Mouse (Mus musculus) hematopoietic stem cell, adult 5-6 weeks (primary cell): Measurements from ENCODE around the gene Abhd17a. TPM values are rescaled to one million over a fixed set of nuclear protein-coding genes. Genes with fewer than 3 reads are reported as not detected.
A peak's percentile ranks its signal among the peaks of the same experiment; 100 is the strongest.

Source experiments
- ATAC-seq, 2 experiments: fragments of 125-278 bp in 1 of 2; replicated peaks in 1 of 2; 2 replicates each; pipeline ENCODE4 v1.8.0; 2016 to 2017; ENCODE audit warnings: inconsistent platforms in 2 of 2, mild to moderate bottlenecking in 2 of 2, moderate number of reproducible peaks in 2 of 2, low read depth in 1 of 2, moderate TSS enrichment in 1 of 2; ENCODE audit not compliant: low FRiP score in 2 of 2, poor library complexity in 2 of 2, severe bottlenecking in 2 of 2, insufficient read depth in 1 of 2, low TSS enrichment in 1 of 2
- total RNA-seq: library from RNA; stranded (forward); fragments of 172-1452, 232-1000 nt; gene quantifications from 2 replicates; pipeline ENCODE4 v1.2.3, GENCODE M21; 2017

Abhd17a gene
- total RNA-seq, 1 experiment from 2014 or later: 16.3 TPM

GRCm38 (mm10) chr10:80585581-80585980 is 4.6 kb downstream of the Abhd17a start:
- no peak for ATAC-seq

DNA sequence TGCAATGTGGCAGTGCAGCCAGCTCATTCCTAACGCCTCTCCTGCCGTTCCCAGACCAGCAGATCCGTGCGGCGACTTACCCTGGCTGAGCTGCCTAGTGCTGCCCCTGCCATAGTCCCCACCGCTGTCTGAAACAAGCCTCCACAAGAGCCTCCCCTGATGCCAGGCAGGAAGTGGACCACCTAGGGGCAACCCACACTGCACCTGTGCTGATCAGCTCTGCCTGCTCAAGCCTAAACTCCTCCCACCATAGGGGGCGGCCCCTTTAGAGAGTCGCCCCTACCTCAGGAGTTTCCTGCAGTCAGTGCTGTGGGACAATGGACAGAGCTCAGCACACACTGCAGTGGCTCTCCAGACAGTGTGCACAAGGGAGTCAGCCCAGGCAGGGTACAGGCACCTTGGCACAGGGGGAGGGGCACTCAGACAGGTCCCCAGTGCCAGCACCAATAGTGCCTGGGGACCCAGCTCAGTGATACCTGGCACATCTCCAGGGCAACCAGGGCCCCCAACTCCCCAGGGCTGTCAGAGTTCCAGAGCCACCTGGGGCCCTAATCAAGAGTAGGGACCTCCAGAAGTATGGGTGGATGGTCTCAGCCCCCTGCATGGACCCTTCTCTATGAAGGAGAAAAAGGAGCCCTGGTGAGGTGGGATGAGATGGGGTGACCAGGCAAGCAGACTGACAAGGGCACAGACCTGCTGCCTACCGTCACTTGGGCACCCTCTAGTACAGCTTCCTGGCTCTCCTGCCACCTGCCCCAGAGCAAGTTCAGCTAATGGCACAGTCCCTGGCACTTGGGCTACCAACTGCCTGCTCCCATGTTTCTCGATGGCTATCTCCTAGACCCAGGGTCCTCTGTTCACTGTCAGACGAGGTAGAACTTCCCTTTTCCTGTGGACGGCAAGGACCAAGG is 5.2 kb downstream of the Abhd17a start:
- ATAC-seq: no peak

GRCm38 (mm10) chr10:80584045-80584488 is 6.1 kb downstream of the Abhd17a start:
- no peak for ATAC-seq

DNA sequence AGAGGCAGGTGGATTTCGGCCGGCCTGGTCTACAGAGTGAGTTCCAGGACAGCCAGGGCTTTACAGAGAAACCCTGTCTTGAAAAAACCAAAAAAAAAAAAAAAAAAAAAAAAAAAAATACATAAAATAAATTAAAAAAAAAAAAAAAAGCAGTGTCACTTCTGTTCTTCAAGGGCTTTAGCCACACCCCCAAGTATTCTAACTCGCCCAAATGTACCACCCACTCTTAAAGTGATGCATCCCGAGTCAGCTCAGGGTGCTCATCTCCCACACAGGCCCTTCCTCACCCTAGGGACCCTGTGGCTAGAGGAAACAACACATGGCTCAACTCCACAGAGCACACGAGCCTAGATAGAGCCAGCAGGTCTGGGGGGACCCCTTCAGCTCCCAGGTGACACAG is 7.1 kb downstream of the Abhd17a start:
- no peak for ATAC-seq

DNA sequence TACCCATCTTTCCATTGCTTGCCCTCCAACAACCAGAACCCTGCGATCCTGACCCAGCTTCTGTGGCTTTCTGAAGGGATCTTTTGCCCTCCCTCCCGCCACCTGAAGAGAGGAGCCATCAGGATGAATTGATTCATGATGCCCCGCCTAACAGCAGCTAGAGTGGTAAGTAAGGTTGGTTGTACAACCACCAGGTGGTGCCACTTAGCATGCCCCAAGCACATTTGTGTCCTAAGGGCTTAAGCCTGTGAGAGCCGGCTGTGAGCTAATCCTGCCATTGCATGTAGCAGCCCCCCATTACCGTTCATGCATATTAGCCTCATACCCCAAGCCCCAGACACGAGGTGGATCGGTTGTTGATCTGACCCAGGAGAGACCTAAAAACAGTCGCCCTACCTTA is 11.2 kb downstream of the Abhd17a start:
- peak; percentile 26 to 57; a peak in 3 of 4 replicates for ATAC-seq

DNA sequence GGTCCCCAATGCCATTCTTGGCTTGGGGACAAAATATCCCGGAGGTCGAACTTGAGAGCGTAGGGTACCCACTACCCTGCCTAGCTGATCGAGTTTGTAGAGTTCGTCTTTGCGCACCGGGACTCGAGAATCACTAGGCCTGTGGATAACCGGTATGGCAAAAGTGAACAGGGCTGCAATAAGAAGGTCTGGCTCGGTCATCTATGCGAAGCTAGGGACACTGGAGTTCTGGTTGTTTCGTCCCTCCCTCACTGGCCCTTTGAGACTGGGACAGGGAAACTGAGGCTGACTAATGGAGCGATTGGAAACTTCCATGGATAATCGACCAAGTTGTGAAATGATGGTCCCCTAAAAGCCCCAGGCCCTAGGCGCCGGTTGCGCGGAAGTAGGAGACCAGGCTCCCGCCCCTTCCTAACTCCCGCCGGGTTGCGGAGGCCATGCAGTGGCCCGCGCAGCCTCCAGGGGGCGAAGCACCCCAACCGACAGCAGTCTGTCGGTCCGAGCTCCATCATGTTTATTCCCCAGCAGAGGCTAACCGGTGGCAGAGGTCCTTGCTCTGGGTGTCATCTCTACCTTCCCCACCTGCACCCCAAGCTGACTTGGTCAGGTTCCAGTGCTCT is 11.9 kb downstream of the Abhd17a start:
- ATAC-seq: peak; percentile 65 to 75

GRCm38 (mm10) chr10:80577195-80578130 is 12.7 kb downstream of the Abhd17a start, which contains the start of gene Klf16:
Gene Klf16, minus strand, starts transcription at chr10:80577321.
- peak; percentile 60 to 70 for ATAC-seq

GRCm38 (mm10) chr10:80576351-80577194 is 13.6 kb downstream of the Abhd17a start:
- ATAC-seq: no peak

GRCm38 (mm10) chr10:80575925-80576324 is 14.2 kb downstream of the Abhd17a start:
- ATAC-seq: no peak

DNA sequence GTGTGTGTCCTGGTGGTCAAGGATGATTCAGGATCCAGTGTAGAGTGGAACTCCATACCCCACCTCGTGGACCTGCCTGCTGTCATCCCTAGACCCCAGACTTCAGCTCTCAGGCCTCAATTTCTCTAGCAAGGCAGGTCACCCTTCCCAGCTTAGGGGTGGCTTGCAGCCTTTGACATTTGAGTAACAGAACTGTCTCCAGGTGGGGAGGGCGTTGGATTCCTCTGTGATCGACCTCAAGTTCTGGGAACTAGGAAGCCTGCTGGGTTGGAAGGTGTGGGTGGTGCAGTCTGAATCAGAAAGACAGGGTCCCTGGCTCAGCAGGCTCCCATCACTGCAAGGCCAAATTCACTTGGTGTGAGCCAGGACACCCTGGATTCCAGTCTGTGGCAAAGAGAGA is 15.2 kb downstream of the Abhd17a start:
- no peak for ATAC-seq

- no peak for ATAC-seq
Measured at GRCm38 (mm10) chr10:80573944-80574343, 16.2 kb downstream of the Abhd17a start.

DNA sequence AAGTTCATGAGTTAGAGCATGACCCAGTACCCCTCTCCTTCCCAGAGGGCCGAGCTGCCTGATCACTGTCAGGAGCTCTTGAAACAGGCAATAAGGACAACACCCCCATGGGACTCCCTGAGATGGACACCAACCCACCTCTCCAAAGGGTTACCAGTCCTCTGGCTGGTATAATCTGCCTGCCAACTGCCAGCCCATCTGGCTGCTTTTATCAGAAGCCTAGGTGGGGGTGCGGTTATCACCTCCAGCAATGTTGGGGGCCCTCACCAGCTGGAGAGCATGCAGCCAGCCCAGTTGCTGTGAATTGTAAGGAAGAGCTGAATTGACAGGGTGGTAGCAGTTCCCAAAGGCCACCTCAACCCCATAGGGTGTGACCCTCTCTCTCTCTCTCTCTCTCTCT is 17.7 kb downstream of the Abhd17a start:
- ATAC-seq: no peak

- ATAC-seq: peak; percentile 5 to 18; a peak in 1 of 4 replicates
Measured at GRCm38 (mm10) chr10:80570871-80571836, 19.0 kb downstream of the Abhd17a start.

DNA sequence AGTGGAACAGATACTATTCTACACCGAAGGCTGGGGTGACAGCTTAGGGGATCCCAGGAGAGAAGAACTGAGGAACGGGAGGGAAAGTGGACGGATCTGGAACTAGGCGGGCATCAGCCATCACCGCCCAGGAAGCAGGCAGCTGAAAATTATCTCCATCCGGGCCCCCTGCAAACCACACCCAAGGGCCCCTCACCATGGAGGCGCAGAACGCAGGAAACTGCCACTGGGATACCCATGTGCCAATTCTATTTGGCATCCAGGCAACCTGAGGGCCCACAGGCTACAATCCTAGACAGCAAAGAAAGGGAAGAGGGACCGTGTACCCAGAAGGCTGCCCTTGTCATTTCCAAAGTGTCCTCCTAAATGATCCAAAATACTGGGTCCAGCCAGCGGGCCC is 19.7 kb downstream of the Abhd17a start:
- ATAC-seq: no peak

- peak; percentile 73 to 80 for ATAC-seq
Measured at GRCm38 (mm10) chr10:80569664-80570066, 20.5 kb downstream of the Abhd17a start.

DNA sequence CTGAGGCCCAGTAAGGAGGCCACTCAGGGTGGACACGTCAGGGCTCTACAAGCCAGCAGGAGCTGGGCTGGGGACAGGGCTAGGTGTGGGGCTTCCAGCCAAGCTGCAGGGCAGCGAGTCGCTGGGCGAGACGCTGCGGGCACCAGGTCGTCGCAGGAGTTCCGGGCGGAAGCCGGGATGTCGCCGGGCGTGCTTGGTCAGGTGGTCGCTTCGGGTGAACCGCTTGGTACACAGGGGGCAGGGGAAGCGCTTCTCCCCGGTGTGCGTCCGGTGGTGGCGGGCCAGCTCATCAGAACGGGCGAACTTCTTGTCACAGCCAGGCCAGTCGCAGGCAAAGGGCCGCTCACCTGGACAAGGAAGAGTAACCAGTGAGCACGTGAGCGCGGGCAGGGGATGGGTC is 21.3 kb downstream of the Abhd17a start:
- no peak for ATAC-seq
